Mouse (Mus musculus) lung, postnatal 10 days (tissue): Measurements from ENCODE around the gene Plg.

Source experiments
- DNase-seq: peaks from one replicate; pipeline ENCODE4 v3.0.0; 2021

The Plg gene

DNA sequence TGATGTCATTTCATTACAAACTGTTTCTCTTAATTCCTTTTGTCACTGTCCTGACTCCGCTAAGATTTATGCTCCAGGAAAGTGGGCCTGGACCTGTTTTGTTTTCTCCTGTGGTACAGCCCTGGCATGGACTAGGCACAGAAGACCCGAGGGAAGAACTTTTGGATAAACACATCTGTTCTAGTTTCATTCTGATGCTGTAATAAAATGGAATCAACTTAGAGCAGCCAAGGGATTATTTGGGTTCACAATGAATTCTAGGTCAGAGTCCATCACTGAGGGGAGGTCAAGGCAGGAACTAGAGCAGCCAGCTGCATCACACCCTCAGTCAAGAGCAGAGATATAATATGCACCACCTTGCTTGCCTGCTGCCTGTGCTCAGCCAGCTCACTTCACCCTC is 9.4 kb downstream of the Plg start:
- no peak for DNase-seq

DNA sequence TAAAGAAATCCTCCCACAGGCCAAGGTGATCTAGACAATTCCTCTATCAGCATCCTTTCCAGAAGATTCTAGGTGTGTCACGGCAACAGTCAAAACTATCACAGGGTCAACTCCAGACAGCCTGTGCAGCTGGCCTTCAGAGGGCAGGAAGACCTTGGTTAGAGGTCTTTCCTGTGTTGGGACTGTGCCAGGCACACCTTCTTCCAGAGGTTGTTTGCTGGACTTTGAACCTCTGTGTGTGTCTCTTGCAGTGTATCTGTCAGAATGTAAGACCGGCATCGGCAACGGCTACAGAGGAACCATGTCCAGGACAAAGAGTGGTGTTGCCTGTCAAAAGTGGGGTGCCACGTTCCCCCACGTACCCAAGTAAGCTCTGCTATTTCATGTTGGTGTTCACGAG is 9.8 kb downstream of the Plg start:
- no peak for DNase-seq

DNA sequence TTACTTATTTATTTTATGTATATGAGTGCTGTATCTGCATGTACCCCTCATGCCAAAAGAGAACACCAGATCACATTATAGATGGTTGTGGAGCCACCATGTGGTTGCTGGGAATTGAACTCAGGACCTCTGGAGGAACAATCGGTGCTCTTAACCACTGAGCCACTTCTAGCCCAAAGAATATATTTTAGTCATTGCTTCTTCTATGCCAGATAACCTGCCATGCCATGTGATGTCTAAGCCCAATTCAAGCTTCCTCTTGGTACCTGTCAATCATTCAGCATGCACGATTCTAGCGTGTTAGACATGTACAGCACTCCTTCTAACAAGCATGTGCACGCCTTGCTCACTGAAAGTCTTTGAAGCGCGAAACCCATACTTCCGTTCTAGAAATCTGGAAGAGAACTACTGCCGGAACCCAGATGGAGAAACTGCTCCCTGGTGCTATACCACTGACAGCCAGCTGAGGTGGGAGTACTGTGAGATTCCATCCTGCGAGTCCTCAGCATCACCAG is 17.8 kb downstream of the Plg start:
- DNase-seq = no peak

DNA sequence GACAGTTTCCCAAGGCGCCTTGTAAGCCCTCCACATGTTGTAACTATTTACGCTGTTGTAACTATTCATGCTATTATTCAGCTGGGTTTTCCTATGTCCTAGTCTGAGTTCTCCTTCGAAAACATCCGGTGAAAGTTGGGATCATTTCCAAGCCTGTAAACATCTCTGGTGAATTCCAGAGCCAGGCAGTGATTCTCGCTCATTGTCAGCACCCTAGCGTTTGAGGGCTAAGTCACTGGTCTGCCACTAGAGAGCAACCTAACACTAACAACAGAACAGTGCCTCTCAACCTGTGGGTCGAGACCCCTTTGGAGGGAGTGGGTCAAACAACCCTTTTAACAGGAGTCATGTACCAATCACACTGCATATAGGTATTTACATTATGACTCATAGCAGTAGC is 25.0 kb downstream of the Plg start:
- peak; percentile 85 for DNase-seq

DNA sequence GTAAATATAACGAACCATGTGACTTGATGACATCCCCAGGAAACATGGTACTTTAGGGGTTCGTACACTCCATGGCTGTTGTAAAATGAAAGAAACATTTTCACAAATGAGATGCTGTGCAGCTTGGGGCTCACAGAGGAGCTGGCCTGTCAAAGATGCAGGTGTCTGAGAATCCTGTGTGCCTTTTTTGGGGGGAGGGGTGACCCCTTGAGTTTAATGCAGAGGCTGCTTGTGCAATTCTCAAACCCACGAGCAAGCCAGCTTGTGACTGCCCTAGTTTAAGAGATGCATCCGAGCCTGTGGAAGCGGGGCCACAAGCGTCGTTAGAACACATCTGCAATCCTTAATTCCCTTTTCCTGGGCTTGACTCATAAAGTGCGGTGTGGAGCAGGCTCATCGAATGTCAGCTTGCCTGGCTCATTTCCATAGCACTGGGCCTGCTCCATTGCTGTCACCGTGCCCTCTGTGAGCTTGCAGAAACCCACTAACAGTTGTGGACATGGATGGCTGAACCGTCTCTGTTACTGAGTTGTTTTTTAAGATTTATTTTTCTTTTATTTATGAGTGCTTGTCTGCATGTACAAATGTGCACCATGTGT is 31.0 kb downstream of the Plg start:
- no peak for DNase-seq

DNA sequence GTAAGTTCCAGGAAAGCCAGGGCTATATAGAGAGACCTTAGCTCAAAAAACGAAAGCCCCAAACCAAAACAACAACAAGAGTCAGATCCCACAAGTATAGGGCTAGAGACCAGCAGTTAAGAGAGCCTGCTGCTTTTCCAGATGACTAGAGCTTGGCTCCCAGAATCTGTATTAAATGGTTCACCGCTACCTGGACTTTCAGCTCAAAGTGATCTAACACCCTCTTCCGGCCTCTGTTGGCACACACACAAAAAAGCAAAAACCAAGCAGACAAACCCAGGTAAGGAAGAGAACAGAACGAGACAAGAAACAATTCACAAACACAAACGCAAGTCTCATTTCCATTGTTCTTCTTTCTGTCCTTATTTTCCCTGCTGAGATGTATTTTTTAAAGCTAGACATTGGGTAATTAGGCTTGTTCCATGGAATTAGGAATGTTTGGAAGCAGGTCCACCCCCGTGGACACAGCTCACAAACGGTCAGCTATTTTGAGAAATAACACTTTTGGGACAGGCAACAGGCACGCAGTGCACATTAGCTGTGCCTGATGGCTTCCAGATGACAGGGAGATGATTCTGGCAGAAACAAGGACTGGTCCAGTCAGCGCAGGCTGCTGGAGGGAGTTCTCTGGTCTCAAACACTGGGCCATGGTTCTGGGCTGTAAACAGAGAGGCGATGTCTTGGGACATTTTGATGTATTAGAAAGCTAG is 33.9 kb downstream of the Plg start:
- peak; percentile 90 for DNase-seq

DNA sequence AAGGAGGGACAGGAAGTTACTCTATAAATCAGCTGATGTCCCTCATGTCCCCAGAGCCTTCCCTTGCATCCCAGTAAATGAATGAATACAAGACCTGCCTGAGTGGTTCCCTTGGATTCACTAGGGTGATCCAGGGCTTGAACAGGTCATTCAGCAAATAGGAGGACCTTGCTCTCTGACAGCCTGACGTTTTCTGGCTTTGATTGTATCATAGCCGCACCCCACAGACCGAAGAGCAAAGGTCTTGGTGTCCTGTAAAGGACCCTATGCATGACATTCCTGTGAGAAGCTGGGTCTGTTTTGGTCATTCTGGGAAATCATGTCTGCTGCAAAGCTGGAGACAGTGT is 34.5 kb downstream of the Plg start:
- no peak for DNase-seq

DNA sequence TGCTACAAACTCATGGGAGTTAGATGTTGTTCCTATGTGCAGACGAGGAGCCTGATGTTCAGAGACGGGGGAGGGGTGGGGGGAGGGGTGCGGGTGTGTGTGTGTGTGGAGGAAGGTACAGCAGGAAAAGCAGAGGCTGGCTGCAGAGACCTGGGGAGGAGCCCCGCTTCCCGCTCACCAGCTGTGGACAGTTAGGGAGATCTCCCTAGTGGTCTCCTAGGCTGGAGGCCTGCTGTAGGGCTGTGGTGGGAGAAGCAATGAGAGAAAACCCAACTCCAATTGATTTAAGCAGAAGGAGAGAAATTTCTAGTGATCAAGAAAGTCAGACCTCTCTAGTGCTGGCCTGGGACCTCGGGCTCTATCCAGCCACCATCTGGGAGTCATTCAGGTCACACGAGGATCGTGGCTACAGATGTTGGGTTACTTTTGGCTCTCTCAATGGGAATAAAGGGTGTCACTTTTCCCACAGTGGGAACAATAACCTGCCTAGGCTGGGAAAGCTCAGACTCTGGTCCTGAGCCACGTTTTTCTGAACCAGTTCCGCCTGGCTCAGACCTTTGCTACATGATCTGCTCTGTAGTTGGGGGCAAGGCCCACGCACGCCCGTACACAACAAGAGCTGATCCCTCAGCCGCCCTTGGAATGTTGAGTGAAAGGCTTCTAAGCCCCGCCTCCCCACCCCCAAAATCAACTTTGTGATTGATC is 36.8 kb downstream of the Plg start:
- peak; percentile 33 for DNase-seq

DNA sequence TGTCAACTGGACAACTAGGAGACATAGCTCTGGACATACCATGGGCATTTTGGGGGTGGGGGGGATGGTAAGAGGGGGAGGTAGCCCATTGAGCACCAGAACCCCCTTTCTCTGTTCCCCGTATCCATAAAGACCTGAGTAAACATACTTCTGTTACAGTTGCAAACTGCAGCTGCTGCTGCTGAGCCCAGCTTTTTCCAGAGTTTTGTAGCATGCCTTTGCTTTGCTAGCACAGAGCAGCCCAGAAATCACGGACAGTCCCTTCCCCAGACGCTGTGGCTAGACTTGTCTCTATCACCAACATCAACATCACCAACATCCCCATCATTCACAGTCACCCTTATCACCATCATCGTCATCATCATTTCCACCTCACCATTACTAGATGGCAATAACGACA is 37.3 kb downstream of the Plg start:
- DNase-seq = no peak

DNA sequence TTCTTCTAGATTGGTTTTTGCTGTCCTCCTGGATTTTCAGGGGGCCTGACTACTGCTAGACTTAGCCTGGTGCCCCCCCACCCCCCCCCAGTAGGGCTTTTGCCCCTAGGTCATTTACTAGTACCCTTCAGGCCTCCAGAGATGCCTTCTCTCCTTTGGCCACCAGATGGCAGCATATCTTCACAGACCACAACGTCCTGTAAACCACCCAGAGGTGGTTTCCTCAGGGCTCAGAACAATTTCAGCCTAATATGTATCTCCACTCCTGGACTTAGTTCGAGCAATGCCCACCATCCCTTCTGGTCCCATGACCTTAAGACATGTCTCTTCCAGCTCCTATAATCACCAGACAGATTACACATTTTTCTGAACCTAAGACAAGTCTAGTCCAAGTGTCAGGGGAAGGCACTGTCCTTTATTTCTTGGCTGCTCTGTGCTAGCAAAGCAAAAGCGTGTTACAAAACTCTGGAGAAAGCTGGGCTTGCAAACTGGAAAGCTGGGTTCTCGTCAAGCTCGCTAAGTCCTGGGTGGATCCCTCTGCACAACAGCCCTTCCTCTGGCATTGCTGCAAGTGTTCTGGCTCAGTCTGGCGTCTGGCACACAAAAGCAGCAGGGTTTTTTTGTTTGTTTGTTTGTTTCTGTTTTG is 38.0 kb downstream of the Plg start:
- DNase-seq = peak; percentile 89

DNA sequence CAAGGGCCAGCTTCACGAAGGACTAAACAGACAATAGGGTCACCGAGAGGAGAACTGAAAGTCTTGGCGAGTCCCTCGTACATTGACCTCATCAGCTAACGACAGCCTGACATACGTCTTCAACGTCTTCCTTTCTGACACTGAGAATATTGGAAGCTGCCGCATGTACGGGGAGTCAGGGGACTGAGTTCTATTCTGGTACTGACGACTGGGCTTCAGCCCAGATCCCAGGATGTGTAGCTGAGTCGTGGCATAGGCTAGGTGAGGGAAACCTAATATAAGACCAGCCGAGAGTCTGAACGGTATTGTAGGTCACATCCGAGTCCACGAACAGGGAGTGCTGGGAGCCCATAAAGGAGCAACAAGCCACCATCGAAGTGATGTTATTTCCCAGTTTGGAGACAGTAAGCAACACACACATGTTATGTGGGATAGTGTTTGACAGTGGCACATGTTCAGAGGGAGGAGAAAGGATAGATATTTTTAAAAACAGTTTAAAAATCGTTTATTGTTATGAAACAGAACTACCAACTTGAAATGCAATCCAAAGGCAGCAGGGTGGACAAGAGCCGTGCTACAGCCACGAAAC is 41.2 kb downstream of the Plg start:
- DNase-seq = peak; percentile 7

DNA sequence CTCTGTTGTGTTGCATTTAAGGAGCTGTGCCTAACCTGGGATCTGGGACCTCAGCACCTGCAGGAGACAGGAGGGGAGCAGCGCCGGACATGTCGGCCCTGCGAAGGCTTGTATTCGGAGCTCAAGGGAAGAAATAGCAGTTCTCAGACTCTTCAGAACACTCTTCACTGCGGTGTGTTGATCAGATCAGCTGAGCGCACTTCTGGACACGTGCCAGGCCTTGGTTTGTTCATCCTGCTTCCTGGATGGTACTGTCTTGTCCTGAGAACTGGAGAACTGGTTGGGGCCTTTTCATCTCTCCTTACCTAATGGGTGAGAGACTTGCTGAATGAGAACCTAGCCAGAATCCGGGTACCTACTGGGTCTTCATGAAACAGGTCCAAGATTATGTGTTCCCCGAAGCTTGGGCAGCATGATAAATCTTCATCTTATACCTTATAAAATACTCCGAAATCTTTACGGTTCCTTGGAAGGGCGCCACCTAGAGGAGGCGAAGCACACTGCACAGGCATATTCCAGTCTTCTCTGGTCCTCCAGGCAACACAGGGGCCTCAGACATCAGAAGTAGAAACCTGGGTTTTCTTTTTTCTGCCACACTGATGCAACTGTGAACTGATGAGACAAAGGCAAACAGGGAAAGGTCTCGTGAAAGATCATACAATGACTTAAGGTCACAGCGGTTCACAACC is 42.6 kb downstream of the Plg start:
- DNase-seq = peak; percentile 37

DNA sequence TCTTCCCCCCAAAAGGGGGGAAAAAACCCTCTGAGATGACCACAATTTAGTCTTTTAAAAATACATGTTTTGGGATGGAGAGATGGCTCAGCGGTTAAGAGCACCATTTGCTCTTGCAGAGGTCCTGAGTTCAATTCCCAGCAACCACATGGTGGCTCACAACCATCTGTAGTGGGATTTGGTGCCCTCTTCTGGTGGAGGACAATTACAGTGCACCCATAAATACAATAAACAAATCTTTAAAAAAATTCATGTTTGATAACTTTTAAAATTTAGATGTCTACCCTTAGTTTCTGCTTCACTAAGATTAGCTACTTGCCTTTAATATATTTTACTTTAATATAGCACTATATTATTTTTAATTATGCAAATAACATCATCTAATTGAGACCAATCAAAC is 43.7 kb downstream of the Plg start:
- no peak for DNase-seq

DNA sequence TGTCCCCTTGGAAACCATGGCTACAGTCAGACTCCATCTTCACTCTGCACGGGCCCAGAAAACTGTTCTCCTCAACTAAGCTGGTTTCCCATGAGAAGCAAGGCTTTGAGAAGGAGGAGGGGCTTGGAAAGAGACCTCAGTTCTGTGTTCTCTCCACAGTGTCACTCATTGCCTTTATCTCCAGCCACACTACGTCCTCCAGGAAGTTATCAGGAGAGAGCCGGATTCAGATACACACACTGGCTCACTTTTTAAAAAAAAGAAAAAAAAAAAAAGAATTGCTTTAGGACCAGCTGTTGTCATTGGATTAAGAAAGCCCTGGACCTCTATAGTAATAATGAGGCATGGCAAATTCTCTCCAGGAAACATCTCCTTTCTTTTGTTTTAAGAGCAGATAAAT is 48.7 kb downstream of the Plg start:
- no peak for DNase-seq

DNA sequence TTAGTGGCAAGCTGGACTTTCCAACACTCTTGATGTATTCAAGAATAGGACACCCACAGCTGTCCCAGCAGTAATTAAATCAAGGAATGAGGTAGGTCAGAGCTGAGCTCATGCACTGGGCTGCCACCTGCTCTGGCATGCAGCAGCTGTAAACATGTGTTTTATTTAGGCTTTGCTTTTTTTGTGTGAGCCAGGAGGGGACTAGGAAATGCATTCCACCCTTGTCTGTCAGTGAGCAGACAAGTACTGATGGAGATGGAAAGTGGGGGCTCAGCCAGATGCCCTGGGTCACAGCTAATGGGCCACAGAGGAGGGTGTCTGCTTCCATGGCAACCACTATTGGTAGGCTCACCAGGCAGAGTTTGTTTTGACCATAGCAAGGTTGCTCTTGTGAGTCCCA is 50.0 kb downstream of the Plg start:
- DNase-seq = peak; percentile 43

DNA sequence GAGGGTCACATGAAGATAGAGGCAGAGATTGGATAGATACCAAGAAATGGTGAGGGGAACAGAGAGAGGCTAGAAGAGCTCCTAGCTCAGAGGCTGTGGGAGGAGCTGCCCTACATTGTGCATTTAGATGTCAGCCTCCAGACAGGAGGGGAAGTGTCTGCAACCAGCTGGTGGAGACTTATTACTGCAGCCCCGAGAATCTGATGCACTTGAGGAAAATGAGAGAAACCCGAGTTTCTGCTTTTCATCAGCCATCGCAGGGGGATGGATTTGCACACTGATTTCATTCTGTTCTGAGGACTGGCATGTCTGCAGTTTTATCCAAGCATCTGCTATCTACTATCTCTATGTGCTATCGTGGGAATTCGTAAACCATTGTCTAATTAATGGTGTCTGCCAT is 53.3 kb downstream of the Plg start:
- no peak for DNase-seq

DNA sequence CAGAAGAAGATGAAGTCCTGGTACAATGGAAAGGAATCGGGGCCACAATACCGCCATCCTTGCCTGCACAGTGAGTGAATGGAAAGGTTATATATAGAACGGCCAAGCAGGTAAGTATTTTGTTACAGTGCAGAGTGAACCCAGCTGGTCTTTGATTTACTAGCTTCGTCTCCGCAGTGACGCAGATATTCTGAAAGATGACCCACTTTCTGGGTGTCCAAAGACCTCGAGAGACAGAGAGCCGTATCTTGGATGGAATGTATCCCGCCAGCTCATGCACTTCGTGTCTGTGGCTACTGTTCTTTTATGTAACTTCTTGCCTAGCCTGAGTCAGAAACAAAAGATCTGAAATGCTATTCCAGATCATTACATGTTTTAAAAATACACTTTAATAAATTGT is 59.4 kb downstream of the Plg start:
- no peak for DNase-seq

DNA sequence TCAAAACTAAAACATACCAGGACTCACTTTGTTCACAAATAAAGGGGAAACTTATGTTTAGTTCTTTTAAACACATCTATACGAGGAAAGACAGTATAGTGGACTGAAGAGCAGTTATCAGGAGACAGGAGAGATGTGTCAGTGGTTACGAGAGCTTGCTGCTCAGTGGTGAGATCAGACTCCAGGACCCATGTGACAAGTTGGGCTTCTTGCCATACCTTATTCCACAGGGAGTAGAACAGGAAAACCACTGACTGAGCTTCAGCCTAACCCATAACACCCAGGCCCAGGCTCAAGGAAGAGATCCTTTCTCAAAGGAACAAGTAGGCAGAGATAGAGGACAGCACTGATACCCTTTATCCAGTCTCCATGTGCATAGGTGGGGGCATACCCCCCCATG is 66.2 kb downstream of the Plg start:
- peak; percentile 46 for DNase-seq

DNA sequence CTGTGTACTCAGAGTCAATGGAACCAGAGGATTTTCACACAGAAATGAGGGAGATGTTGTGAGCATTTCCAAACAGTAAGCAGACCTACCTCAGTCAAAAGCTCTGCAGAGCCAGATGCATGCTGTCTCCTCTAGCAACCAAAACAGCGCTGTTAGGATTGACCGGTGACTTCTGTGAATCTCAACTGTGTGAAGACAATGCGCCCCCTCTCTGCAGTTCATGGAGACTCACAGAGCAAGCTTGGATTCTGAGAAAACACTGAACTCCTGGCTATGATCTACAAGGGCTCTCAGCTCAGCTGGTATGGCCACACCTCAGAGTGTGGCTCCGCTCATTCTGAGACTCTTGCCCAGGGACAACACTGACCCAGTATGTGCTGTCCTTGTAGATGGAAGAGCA is 72.8 kb downstream of the Plg start:
- peak; percentile 43 for DNase-seq

DNA sequence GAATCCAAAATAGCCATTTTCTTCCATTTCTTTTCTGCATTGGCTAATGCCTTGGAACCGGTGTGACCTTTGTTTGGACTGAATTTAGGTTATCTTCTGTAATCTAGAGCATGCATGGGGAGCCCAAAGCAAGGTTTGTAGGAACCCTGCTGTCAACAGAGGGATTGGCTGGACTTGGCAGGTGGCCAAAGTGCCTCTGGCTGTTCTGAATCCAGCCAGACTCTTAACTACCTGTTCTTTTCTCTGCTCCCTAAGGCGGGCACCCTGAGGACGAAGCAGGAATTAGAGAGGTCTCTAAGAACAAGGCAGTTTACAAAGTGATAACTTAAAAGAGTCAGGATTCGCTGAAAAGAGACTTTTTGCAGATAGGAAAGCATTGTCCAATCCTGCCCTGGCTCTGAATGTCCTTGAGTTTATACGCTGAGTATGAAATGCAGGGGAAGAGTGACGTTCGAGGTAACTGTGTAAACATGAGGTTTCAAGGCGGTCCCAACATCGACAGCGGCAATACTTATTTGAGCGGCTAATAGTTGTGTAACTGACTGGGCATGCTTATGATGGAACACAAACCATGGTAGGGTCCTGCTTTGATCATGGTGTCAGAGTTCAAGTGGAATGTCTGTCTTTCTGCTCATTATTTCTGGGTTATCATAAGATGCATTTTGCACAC is 74.6 kb downstream of the Plg start:
- DNase-seq = no peak

DNA sequence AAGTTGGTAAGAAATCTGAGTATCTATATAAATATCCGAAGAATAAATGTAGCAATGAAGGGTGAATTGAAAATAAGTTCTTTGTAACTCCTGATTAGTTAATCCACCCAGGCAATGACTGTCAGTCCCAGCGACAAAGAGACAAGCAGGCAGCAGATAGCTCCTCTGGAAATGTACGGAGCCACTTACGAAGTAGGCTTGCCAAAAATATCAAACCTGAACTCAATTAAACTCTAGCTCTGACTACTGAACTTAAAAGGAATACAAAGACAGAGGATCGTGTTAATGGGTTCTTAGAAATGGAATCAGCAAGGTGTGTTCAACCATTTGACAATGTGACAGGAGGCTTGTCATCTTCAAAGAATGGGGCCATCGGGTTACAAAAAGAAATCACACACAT is 75.3 kb downstream of the Plg start:
- DNase-seq = no peak

DNA sequence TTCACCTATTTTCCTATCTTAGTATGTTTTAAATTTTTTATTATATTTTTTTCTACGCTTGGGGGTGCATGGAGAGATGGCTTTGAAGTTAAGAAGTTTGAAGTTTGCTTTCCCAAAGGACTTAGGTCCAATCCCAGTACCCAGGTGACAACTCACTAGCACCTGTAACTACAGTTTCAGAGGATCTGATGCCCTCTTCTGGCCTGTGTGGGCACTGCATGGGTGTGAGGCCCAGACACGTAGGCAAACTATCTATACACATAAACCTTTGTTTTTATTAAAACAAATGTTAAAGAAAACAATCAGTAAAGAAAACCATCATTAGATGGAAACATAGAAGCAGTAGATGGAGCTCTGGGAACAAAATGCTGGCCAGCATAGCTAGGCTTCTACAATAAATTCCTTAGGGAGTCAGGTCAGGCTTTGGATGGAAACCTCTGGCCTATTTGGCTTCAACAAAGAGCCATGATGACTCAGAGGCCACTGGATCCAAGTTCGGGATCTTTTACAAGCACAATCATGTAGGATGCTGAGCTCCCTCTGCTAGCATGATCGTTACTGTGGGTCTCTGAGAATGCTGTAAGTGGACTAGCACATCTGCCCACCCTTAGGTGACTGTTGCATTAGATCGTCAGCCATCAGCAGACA is 76.9 kb downstream of the Plg start:
- DNase-seq = peak; percentile 32
